Mouse (Mus musculus): Measurements from ENCODE around the gene Gpr68.

DNA sequence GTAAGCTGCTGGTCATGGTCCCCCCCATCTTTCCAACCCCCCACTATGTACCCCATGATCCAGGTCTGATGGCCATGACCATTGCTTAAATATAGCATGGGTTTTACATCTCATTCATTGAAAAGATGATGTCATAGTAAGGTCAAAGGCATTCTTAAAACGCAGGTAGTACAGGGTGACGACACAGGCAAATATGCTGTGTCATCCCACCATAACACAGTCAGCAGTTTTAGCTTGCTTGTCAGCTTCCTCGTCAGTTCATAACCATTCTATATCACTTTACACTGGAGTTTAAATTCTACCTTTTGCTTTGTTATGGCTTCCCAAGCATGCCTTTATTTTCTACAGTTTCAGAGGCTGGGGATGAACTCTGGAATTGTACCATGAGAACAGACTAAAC, 45.7 kb downstream of the Gpr68 start:
- TF ChIP-seq GATA1 (IDR thresholded peaks at IDR 0.05; ENCODE audit: low read length) (no peak), TAL1 (IDR thresholded peaks at IDR 0.05; ENCODE audit: low read length) (no peak)

Measured in erythroblast, embryonic 14.5 days (primary cell).